Mouse (Mus musculus) heart, postnatal 0 days (tissue): ENCODE results near the gene Tpk1.

ENCODE experiments used
- CTCF ChIP-seq: IDR thresholded peaks from 2 replicates; pipeline ENCODE4 v1.5.1; 2016; ENCODE audit warnings: antibody characterized with exemption, control low read depth, low read depth
- EP300 ChIP-seq: IDR thresholded peaks from 2 replicates; pipeline ENCODE4 v1.6.1; 2016; ENCODE audit warnings: antibody characterized with exemption, low read depth

DNA sequence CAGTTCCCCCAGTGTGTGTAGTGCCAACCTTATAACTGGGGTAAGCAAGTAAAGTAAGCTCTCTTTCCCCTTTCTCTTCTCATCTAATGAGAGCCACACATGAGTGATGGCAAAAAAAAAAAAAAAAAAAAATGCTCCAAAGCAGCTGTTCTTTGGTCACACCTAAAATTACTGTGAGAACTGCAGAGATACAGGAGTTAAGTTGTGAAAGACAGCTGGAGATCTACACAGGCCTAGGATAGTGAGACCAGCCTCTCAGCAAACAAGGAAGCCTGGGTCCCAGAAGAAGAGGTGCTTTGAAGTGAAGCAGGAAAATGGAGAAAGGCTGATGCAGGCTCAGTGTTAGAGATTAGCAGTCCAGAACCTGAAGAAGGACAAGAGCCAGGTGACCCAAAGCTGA lies 353.5 kb downstream of the Tpk1 start:
- TF ChIP-seq CTCF, result no peak
- TF ChIP-seq EP300, result no peak
